Mouse (Mus musculus): ENCODE measurements around the gene Igsf3. TPM values are rescaled to one million over a fixed set of nuclear protein-coding genes. Genes with fewer than 3 reads are reported as not detected.
A peak's percentile ranks its signal among the peaks of the same experiment; 100 is the strongest.

The Igsf3 gene
- total RNA-seq, 1 experiment from 2014 or later, result 7.0 TPM

DNA sequence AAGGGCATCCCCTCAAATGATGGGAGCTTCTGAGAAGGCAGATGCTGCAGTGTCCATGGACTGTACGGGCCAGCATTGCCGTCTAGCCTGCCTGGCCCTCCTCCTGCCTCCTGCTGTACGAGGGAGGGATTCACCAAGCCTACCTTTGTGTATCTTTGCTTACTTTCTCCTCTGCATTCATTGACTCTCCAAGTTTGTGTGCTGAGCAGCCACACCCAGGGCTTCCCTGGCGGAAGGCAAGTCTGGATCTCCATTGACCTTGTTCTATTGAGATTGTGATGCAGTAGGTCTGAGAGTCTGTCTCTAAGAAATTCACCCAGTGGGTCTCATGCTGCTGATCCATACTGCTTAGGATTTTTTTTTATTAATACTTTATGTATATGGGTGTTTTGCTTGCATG, 70.4 kb downstream of the Igsf3 start:
- DNase-seq, result no peak

DNA sequence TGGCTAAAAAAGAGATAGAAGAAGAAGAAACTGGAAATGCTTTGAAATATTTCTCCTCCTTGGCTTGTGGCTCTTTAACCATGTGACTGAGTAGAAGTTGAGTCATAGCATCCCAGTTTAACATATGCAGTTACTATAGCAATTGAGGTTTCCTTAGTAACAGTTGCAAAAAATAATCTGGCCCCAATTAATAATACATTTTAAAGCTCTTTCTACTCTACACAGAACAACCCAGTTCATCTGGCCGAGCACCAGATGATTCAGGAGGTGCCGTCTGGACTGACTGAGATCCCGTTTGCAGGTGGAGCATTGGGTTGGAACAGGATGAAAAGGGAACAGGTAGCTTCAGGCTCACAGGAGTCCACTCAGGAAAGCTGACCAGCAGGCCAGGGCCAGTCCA, 71.9 kb downstream of the Igsf3 start:
- DNase-seq, result no peak

DNA sequence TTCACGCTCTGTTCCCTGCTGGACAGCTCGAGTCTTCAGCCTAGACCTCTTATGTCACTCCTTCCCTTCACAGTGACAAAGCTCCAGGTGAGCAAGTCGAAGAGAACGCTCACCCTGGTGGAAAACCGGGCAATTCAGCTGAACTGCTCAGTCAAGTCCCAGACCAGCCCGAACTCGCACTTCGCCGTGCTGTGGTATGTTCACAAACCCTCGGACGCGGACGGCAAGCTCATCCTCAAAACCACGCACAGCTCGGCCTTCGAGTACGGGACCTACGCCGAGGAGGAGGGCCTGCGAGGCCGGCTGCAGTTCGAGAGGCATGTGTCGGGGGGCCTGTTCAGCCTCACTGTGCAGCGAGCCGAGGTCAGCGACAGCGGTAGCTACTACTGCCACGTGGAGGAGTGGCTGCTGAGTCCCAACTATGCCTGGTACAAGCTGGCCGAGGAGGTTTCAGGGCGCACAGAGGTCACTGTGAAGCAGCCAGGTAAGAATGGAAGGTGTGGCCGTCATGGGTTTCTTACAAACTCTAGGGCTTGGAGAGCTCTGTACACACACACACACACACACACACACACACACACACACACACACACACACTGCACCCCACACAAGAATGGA, 74.0 kb downstream of the Igsf3 start:
- DNase-seq, result no peak

DNA sequence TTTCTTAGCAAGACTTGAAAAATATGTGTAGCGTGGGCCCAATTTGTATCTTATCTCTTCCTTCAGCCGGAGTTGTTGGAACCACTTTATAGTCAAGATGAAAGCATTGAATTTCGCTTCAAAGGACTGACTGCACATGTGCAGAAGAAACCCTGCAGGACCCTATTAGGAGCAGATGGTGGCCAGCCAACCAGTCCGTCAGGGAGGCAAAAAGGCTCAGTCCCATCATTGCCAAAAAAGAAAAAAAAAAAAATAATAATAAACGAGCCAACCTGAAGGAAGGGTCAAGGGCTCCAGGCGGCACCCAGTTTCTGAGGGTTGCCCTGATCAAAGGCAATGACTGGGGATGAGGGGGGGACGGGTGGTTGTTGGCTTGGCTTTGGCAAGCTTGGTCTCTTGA, 83.7 kb downstream of the Igsf3 start:
- DNase-seq, result no peak

DNA sequence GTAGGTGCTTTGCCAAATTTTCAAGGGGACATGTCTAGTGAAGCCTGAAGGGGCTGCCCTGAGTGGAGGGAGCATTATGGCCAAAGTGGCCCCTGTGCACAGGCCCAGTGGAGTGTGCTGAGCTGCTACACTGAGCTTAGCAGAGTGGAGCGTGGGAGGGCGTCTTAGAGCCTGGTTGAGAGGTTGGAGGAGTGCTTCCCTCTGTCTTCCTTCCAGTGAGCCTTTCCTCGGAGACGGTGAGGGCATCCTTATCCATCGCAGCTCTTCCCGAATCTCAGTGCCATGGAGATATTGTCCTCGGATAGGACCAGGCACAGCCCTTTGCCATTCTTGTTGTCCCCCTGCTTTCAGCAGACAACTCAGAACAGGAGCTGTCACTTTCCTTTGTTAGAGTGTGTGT, 84.2 kb downstream of the Igsf3 start:
- no peak for DNase-seq

DNA sequence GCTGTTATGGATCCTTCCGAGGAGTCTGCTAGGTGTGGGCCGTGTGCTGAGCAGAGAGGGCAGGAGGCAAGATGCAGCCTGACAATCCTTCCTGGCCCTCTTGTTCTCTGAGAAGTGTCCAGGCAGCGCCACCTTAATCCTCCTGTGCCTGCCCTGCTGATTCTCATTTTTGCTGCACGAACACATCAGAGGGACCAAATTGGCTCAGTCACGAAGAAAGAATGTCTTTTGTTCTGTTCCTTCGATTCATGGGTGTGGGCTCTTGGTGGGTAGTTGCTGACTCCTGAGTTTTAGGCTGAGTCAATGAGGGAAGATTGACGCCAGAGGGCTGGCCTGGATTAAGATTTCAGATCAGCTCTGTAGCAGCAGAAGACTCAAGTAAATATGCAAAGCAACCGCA, 84.9 kb downstream of the Igsf3 start:
- DNase-seq, result no peak

DNA sequence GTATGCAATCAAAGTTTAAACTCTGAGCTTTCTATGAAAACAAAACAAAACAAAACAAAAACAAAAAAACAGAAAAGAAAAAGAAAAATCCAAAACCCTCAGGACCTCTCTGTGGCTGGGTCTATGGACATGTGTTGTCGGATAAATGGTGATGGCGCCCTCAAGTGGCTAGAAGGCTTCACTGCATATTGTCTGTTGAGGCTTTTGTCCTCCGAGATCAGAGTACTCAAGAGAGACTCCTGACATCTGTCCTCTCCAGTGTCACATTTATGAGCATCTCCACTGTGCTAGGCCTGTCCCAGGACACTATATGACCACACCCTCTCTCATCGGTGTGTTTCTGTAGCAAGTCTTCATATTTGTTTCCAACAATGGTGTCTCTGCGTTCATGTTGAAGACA, 85.4 kb downstream of the Igsf3 start:
- DNase-seq, result peak; percentile 68

DNA sequence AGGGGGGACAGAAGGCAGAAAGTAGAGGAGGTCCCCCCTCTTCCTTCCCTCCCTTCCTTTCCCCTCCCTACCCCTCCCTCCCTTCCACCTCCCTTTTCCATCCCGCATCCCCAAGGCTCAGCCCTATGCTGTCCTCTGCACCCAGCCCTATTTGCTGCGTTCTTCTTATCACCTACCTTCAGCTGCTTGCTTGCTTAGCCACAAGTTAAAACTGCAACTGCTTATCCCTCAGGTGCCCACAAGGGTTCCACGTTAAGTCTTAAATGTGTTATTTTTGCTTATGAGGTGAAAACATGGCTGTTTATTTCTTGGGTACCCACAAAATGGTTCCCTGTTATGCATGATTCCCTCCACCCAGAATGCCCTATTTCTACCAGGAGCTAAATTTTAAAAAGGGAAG, 86.6 kb downstream of the Igsf3 start:
- DNase-seq, result no peak

DNA sequence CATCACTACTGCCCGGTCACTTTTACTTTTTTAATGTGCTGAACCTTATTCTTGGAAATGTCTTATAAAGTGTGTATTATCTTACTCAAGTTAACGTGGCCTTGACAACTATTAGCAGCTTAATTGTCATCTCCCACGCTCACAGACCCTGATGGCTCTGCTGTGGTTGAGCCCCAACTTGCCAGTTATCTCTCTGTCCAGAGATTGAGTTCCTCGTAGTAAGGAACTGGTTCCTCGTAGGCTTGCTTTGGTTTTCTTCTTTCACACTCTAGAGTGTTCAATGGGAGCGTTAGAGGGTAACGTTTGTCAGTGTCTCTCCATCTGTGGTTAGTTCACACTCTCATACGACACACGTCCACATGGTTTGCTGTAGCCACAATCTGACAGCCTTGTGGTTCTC, 92.8 kb downstream of the Igsf3 start:
- no peak for DNase-seq

DNA sequence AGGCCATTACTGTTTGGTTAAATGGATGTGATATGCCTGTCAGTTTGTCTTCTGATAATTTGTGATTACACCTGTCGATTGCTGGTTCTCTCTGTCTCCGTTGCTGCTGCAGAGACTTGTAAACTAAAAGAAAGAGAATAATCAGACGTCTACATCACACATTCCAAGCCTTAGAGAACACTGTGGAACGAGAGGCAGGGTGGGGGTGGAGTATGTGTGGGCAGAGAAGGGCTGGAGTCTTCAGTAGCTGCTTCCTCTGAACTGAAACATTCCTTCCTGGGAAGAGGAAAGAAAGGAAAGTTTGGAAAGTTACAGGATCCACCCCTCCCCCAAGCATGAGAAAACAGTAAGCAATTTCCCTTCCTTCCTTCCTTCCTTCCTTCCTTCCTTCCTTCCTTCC, 95.0 kb downstream of the Igsf3 start:
- no peak for DNase-seq

DNA sequence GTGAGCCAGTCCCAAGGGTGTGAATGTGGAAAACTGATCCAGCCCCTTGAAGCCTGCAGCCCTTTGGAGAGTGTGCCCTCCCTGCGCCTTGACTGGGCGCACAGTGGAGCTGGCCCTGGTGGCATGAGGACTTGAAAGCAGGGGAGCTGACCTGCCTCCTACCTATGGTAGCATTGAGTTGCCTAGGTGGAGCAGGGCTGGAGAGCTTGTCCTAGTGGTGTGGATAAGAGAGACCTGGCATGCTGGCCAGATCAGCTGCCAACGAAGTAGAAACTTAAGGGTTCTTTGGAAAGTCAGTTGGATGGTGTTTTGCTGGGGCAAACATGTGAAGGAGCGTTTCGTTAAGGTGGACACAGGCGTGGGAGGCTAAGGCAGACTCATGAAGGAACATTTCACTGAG, 105.1 kb downstream of the Igsf3 start:
- DNase-seq, result no peak

DNA sequence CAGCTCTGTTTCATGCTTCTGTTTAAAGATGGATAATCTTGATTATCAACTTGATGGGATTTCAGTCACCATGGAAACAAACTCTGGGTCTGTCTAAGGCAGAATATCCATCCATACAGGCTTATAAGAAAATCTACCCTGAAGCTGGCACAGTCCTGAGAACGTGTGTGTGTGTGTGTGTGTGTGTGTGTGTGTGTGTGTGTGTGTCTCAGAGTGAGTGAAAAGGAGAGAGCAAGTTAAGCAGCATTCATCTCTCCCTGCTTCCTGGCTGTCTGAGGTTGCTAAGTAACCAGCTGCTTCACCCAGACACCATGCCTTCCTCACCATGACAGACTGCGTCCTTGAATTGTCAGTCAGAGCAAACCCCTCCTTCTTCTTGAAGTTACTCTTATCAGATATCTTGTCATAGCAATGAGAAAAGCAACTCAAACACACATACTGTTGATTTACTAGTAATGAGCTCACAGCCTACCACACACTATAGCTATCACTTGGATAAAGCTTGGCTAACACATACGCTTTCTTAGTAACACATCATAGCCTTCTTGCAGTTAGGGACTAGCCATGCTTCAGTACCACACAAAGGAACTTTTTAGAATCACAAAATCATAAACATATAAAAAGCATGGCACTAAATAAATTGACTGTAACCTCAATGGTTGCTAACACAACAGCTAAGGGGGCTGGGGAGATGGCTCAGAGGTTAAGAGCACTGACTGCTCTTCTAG, 106.5 kb downstream of the Igsf3 start:
- DNase-seq, result no peak

DNA sequence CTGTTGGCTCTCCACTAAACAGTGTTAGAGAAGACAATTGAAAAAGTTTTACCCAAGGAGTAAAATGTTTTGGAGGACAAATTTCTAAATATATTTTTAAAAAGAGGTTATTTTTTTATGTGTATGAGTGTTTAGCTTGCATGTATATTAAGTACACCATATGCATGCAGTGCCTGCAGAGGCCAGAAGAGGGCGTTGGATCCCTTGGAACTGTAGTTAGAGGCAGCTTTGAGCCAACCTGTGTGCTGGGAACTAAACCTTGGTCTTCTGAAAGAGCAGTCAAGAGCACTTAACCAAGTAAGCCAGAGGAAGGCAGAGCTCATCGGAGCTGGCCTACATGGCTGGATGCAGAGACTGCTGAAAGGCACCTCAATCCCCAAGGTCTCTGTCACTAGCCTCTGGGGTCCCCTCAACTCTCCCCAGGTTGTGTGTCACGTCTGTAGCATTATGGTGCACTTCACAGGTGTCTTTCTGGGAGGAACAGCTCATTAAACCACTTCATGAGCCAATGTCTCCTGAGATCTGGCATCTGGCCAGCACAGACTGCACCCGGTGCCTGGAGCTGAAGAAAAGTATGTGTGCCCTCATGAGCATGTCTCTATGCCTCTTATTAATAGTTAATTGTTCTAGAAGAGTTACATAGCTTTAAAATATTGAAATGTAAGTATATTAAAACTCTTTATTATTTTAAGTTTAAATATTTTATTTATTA, 109.3 kb downstream of the Igsf3 start:
- DNase-seq, result peak; percentile 35

DNA sequence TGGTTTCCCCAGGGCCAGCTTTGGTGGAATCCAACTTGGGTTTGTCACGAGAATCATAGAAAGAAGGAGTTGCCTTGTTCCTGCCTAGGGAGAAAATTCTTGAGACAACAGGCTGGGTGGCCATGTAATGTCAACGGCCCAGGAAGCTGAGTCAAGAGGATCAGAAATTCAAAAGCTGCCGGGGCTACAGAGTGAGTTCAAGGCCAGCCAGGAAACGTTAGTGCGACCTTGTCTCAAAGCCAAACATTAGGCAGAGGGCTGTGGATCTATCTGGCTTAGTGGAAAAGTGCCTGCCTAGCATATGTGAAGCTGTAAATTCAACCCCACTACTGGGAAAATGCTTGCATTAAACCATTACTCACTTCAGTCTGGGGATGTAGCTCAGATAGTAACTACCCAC, 110.6 kb downstream of the Igsf3 start:
- no peak for DNase-seq

DNA sequence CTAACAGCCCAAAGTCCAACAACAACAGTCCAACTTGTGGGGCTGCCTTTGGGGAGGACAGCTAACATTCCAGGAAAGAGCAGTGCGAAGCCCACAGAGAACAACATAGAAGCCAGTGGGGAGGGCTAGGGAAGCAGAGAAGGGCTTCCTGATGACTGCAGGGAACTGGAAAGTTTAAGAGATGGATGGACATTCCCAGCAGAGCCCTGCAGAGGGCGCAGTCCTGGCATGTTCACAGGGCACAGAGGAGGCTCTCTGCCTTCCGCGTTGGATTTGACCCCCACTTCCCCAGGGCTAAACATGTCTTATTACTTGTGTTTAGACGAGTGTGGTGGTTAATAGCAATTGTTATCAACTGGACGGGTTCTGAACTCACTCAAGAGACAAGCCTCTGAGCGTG, 111.3 kb downstream of the Igsf3 start:
- no peak for DNase-seq

DNA sequence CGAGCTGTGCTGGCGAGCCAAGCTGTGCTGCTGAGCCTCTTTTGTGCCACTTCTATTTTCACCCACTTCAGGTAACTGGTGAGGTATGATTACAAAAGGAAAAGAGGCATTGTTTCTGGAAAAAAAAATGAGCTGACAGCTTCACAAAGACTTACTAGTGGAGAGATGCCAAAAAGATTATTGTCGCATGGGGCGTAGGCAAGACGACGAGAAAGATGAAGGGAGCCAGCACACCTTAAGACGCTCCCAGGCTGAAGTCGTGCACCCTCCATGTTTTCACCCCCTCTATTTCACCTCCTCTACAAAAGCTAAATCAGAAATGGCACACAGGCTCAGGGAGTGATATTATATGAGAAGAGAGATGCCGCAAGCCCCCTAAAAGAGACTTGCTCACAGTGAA, 113.6 kb downstream of the Igsf3 start:
- DNase-seq, result no peak

DNA sequence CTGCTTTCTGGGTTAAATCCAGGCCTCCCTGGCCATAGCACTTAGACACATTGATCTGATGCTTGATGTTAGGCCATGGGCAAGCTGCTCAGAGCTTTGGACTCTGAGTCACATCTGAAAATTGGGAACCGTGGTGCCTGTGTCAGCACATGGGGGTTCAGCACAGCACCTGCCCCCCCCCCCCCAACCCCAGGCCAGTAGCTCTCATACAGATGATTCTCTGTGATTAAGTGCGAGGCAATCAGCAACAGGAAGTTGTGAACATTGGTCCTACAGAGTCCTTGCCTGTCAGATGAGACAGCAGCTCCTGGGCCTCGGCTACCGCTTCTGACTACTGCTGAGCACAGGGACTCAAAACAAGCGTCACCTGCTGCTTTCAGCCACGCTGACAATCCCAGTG, 116.0 kb downstream of the Igsf3 start:
- DNase-seq, result no peak

DNA sequence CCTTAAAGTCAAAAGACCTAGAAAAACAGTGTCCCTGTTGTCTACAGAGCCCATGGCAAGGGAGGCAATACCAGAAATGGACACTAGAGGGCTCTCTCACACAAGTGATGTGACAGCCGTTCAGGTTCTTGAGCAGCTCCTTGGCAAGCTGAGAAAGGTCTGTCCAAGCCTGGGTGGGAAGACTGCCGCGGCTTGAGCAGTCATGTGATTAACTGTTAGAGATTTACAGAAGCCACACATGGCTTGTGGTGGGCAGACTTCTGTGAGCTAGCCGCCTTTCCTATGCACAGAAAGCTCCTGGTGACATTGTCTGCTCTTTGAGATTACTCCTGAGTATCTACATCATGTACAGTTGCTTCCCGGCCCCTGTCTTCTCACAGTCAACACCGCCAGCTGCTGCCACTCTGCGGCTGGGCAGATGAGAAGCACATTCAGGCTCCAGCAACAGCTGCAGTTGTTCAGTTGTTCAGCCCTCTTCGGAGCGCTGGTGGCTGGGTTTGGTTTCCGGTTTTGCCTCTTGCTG, 117.1 kb downstream of the Igsf3 start:
- peak; percentile 77 for DNase-seq

DNA sequence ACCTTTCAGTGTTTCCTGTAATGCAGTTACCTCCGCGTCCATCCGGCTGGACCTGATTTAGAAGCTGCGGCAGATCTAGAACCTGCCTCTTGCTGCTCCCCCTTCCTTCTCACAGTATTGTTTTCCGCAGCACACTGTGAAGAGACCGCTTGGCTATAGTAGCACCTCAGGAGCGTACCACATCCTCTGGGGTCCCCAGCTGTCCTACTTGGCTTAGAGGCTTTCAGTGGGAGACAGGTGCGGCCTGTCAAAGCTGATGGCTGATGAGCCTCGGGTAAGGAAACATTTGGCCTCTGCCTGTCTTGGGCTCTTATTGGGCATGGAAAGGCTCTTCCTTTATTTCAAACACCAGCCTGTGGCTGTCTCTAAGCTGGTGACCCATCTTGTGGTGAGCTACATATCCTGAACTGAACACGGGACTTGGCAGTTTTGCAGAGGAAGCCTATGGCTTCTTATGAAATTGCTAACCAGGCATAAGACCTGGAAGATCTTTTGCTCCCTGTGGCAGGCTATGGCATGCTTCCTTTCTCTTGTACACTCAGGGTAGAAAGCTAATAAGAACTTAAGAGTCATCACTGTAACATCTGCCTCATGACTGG, 120.6 kb downstream of the Igsf3 start:
- no peak for DNase-seq

DNA sequence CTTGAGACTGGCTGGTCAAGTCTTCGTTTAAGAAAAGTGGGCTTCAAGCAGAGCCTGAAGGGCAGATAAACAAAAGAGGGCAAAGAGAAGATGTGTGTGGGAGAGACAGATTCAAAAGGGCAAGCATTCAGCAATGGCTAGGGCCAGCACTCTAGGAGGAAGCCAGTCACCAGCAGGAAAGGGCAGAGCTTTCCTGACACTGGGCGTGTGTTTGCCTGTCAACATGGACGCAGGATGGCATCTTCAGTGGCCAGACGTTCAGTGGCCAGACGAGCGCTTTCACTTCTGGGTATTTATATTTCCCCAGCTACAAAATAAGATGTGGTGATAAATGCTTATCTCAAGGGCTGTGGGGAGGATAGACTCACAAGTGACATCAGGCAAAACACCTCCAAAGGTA, 123.0 kb downstream of the Igsf3 start:
- no peak for DNase-seq

DNA sequence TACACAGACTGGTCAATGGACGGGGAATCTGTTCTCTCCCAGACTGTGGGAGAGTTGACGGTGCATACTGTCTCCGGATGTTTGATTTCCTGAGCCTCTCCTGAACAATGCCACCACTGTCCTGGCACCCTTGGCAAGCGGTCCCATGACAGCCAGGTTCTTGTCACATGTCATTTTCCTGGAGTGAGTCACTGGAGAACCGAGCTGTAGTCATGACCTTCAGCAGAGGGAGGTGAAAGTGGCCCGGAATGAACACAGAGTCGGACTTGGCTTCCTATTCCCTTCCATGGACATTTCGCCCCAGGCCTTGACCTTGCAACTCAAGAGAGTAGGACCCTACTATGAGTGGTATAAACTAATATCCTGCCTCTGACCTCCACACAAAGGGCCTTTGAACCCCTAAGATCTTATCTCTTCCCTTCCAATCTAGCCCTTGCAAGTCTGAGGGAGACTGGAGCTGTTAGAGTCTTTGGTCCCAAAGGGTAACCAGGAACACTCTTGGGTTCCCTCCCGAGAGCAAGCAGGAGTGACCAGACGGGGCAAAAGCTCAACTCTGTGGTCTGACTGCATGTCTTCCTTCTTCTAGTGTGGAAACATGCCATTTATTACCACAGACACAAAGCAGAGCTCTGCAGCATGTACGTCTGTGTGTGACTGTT, 123.6 kb downstream of the Igsf3 start:
- peak; percentile 51 for DNase-seq

DNA sequence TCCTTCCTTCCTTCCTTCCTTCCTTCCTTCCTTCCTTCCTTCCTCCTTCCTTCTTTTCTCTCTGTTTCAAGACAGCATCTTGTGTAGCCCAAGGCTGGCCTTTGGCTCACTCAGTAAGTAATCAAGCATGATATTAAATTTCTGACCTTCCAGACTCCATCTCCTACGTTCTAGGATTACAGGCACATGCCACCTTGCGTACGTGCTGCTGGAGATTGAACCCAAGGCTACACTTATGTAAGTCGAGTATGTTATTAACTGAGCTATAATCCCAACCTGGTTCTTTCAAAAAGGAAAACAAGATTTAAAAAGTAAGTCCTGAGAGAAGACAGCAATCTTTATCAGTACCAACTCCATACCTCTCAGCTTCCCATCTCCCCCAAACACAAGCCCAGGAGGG, 124.7 kb downstream of the Igsf3 start:
- DNase-seq, result no peak

Data from adrenal gland, postnatal 25 days (tissue).